Mouse (Mus musculus) frontal cortex, adult 2 months (tissue): ENCODE results near the gene C5ar2. TPM values are rescaled to one million over a fixed set of nuclear protein-coding genes. Genes with fewer than 3 reads are reported as not detected.
A peak's percentile ranks its signal among the peaks of the same experiment; 100 is the strongest.

Experiments
- DNase-seq, 2 experiments: peaks; one replicate each; pipeline ENCODE4 v3.0.0; 2022; ENCODE audit warnings: low spot score in 1 of 2; ENCODE audit errors: extremely low spot score in 1 of 2
- polyA plus RNA-seq: library from polyadenylated mRNA; depleted of rRNA; stranded (reverse); fragments of >200 nt; gene quantifications from 2 replicates; pipeline ENCODE4 v1.2.3, GENCODE M21; 2012; rRNA removed

The C5ar2 gene
- polyA plus RNA-seq, 1 experiment, result 0.56 TPM

DNA sequence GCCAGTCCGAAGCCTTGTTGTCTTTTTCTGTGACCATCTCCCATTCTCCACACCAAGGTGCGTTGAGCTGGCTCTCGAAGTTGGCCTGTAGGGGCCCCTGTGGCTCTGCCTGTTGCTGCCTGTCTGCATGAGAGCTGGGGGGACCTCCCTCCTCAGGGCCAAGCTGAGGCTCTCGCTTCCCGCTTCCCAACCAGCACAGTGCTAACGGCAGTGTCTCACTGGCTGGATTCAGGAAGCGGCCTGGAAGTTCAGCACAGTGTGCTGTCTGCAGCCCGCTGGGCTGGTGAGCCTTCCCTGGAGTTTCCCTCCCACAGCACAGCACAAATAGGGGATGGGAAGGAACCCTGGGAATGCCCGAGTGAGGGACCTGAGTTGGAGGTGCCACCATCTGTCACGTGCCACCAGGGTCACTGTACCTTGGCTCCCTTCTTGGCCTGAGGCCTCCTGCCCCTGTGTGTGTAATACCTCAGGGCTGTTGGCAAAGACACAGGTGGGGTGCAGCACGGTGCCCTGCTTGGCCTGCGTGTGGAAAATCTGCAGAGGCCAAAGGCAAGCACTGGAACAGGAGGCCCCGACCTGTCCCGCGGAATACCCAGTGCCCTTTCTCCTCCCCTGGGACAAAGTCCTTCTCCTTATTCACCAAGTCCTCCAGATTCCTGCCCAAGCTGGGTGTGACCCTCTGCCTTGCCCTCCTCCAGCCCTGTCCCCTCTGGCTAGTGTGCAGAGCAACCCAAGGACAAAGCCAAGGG lies 41.0 kb downstream of the C5ar2 start:
- no peak for DNase-seq

GRCm38 (mm10) chr7:16201136-16201535 lies 42.8 kb downstream of the C5ar2 start:
- no peak for DNase-seq

GRCm38 (mm10) chr7:16198540-16198939 lies 45.4 kb downstream of the C5ar2 start:
- no peak for DNase-seq

- DNase-seq, result no peak
Measured at GRCm38 (mm10) chr7:16197166-16197565, 46.8 kb downstream of the C5ar2 start.

DNA sequence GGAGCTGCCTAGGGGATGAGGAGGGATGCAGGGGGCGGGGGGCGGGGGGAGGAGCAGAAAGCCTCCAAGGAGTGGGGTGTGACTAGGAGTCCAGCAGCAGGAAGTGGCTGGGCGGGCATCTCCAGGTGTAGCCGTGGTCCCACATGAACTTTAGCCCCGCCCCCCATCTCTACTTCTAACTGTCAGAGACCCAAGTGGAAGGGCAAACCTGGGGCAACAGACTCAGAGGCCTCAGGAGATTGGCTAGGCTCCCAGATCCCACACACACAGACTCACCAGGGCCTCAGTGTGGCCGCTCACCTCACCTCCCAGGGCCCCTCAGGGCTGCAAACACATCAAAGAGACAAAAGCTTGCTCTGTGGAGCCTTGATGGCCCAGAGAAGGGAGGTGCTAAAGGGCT lies 47.3 kb downstream of the C5ar2 start:
- no peak for DNase-seq

- no peak for DNase-seq
Measured at GRCm38 (mm10) chr7:16193702-16194101, 50.3 kb downstream of the C5ar2 start.

DNA sequence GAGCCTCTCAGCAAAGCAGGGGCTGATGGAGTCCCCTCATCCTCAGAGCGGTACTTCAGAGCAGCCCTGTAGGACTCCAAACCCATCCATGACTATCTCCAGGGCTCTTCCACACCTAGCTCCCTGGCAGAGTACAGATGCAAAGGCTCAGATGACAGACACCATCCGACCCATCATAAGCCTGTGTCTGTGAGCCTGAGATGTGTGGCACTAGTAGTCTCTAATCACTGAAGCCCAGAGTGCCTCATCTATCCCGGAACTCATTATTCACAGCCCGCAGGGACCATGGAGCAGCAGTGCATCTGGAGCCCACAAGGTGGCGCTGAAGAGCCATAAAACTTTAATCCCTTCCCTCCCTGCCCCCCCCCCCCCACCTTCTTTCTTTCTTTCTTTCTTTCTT lies 51.6 kb downstream of the C5ar2 start:
- DNase-seq, result peak; percentile 53 to 93

GRCm38 (mm10) chr7:16187494-16187893 lies 56.5 kb downstream of the C5ar2 start:
- no peak for DNase-seq

Other genes with a start within 250 kb of the C5ar2 start
- 10.2 and 10.6 TPM in 2 replicates for gene Bicra, start 196.2 kb downstream of the C5ar2 start, polyA plus RNA-seq
- gene Zfp541, start 182.3 kb downstream of the C5ar2 start, polyA plus RNA-seq, result 0.40 and 0.42 TPM in 2 replicates
- gene Napa, start 145.7 kb downstream of the C5ar2 start, polyA plus RNA-seq, result 368 and 442 TPM in 2 replicates
- gene Kptn, start 124.3 kb downstream of the C5ar2 start, polyA plus RNA-seq, result 50.7 and 58.1 TPM in 2 replicates
- gene Slc8a2, start 114.3 kb downstream of the C5ar2 start, polyA plus RNA-seq, result 122 and 124 TPM in 2 replicates
- gene Meis3, start 69.1 kb downstream of the C5ar2 start, polyA plus RNA-seq, result 83.7 and 85.4 TPM in 2 replicates
- 11.9 and 12.5 TPM in 2 replicates for gene Dhx34, start 22.1 kb downstream of the C5ar2 start, polyA plus RNA-seq
- 1.2 and 1.3 TPM in 2 replicates for gene C5ar1, start 15.4 kb upstream of the C5ar2 start, polyA plus RNA-seq
- 57.6 and 58.4 TPM in 2 replicates for gene Inafm1, start 29.5 kb upstream of the C5ar2 start, polyA plus RNA-seq
- gene Ccdc9, start 42.6 kb upstream of the C5ar2 start, polyA plus RNA-seq, result 91.2 and 91.4 TPM in 2 replicates
- gene Bbc3, start 64.2 kb upstream of the C5ar2 start, polyA plus RNA-seq, result 17.1 and 18.2 TPM in 2 replicates
- 99.8 and 114 TPM in 2 replicates for gene Sae1, start 143.7 kb upstream of the C5ar2 start, polyA plus RNA-seq
- gene Zc3h4, start 156.8 kb upstream of the C5ar2 start, polyA plus RNA-seq, result 38.9 and 40.0 TPM in 2 replicates
- 84.3 and 91.7 TPM in 2 replicates for gene Tmem160, start 208.6 kb upstream of the C5ar2 start, polyA plus RNA-seq
- 7.8 and 10.1 TPM in 2 replicates for gene Npas1, start 233.6 kb upstream of the C5ar2 start, polyA plus RNA-seq